Mouse (Mus musculus) lung, adult 2 months (tissue): Measurements from ENCODE around the gene Hspa1b. TPM values are rescaled to one million over a fixed set of nuclear protein-coding genes. Genes with fewer than 3 reads are reported as not detected.
"Not testable (repeated sequence)": the region's sequence is repeated elsewhere in the genome, so short reads cannot be mapped to it uniquely, and the experiment has no call there.

Experiments used
- DNase-seq: peaks from one replicate; pipeline ENCODE4 v3.0.0; 2022
- H3K4me1 ChIP-seq: fragments of 200-500 bp; 2 replicates; pipeline ENCODE4 v1.6.1; 2011; ENCODE audit warnings: low read length; ENCODE audit not compliant: control insufficient read depth, insufficient read depth
- H3K4me3 ChIP-seq: fragments of 200-500 bp; replicated peaks from 2 replicates; pipeline ENCODE3; 2011; ENCODE audit warnings: low read depth, mild to moderate bottlenecking, control low read depth, low read length; ENCODE audit errors: extremely low read depth
- CTCF ChIP-seq: fragments of 200-500 bp; IDR thresholded peaks from 2 replicates; pipeline ENCODE4 v1.5.1; 2011; ENCODE audit warnings: mild to moderate bottlenecking, low read length, control low read depth; ENCODE audit not compliant: insufficient read depth
- POLR2A ChIP-seq: fragments of 200-500 bp; IDR thresholded peaks from 2 replicates; pipeline ENCODE4 v1.6.1; 2011; ENCODE audit warnings: low read depth, mild to moderate bottlenecking, control low read depth, low read length, borderline replicate concordance; ENCODE audit errors: extremely low read depth
- WGBS: fragments of 180-500 bp; shearing (Covaris S2); methylation state at CpG from one replicate; pipeline ENCODE4 v1.1.7; 2018; 5-methylcytosine and 5-hydroxymethylcytosine counted together
- polyA plus RNA-seq: library from polyadenylated mRNA; depleted of rRNA; stranded (reverse); fragments of >200 nt; gene quantifications from 2 replicates; pipeline ENCODE4 v1.2.3, GENCODE M21; 2012

The Hspa1b gene
- polyA plus RNA-seq, 1 experiment, result 20.1 TPM

DNA sequence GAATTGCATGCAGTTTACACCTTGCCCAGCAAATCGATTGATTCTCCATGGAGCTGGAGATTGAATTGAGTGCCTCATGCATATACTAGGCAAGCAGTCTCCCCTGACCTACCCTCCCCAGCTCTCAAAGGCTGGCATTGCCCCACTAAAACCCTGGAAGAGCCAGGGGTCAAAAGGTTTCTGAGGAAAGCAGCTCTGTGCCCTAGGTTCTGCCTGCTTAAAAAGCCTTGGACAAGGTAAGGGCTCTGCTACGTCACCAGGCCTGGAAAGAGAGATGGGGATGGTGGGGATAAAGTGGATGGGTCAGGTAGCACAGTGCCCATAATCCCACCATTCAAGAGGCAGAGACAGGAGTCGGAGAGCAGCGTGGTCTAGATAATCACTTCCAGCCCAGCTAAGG, 4.2 kb downstream of the Hspa1b start:
- Histone ChIP-seq H3K4me1 (no peaks in the 10 kb centered on the region), H3K4me3 (no peak overlapping the region)
- WGBS, result 90% methylated on average over 4 of the region's 4 CpGs
- TF ChIP-seq POLR2A (no peak), CTCF (no peak)
- no peak for DNase-seq

DNA sequence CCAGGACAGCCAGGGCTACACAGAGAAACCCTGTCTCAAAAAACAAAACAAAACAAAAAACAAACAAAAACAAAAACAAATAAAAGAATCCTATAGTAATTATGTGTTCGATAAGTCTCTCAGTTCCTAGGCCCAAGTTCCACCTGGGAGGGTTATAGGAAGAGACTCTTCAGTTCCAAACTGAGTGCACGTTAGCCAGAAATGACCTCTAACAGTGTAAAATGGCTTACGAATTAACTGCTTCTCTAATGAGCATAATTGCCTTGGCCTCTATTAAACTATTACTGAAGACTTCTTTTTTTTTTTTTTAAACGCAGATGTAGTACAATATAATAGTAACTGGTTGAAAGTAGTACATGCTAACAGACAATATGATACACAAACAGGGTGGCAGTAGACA, 5.1 kb downstream of the Hspa1b start:
- TF ChIP-seq CTCF (no peak), POLR2A (no peak)
- Histone ChIP-seq H3K4me1 (no peaks in the 10 kb centered on the region), H3K4me3 (no peak overlapping the region)
- 87% methylated on average over 4 of the region's 4 CpGs for WGBS
- DNase-seq, result no peak

DNA sequence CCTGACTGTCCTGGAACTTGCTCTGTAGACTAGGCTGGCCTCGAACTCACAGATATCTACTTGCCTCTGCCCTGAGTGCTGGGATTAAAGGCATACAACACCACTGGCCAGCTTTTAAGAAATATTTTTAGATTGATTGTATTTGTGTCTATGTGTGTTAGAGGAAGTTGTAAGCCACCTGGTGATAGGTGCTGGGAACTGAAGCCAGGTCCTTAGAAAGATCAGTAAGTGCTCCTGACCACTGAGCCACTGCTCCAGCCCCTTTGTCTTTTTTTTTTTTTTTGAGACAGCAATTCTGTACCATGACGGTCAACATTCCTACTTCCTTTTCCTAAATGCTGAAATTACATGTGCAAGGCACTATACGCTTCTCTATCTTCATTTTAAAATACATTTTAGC, 5.8 kb downstream of the Hspa1b start:
- H3K4me1 ChIP-seq, result no peaks in the 10 kb centered on the region
- no peak for DNase-seq
- no peak overlapping the region for H3K4me3 ChIP-seq
- WGBS, result 77% methylated on average over 3 of the region's 3 CpGs
- no peak for TF ChIP-seq POLR2A
- TF ChIP-seq CTCF, result no peak

DNA sequence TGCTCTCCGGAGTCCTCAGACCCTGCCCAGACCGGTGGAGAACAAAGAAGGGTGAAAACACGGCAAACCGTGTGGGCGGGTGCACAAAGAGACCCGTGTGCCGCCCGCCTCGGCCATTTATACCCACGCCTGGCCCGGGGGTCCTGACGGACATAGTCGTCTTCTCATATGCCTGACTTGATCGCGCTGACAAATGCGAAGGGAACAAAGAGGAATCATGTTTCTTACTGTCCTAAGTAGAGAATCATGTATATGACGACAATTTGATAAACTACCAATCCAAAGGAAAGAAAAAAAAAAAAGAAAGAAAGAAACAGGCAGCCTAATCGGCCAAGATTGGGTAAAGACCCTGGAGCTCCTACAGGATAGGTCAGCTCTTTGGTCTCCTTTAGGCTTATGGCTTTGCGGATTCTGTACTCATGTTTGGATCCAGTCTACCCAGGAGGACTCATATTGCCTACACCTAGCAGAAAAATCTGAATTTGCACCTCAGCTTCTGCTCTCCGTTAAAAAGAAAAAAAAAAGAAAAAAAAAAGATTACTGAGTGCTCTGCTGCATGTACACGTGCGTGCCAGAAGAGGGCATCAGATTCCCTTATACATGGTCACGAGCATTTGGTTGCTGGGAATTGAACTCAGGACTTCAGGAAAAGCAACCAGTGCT, 6.5 kb downstream of the Hspa1b start:
- under 1% methylated on average over 23 of the region's 23 CpGs for WGBS
- Histone ChIP-seq H3K4me1 (no peaks in the 10 kb centered on the region), H3K4me3 (peak overlapping the region; percentile 99)
- peak; percentile 85 for TF ChIP-seq POLR2A
- peak; percentile 53; the same call in 1 of the 2 replicates for TF ChIP-seq CTCF
- peak; percentile 78 for DNase-seq

DNA sequence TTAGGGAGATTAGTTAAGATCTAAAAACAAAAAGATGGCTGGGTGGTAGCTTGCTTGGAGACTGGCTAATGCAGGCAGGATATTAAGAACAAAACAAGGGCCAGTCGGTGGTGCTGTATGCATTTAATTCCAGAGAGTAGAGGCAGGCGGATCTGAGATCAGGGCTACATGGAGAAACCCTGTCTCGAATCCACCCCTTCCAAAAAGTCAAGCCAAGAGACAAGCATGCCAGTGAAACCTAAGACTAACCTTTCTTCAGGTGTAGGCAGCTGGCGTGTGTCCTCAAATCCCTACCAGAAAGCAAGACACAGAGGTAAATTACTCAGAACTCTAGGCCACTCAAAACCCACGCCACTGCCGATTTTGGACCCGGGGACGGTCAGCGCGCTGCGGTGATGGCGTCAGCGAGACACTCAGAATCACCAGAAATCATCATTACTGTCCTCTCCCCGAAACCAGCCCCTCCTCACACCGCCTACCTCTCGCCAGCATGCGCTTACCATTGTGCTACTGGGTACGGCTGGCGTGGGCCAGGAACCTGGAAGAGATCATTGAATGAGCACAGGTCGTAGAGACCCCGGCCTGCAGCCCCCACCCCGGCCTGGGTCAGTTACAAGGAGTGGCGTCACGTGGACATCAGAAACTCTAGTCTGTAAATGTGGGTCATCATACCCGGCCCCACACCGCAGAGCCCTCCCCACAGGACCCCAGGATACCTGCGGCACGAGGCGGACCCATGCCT, 7.2 kb downstream of the Hspa1b start:
- Histone ChIP-seq H3K4me1 (no peaks in the 10 kb centered on the region), H3K4me3 (peak overlapping the region; percentile 99)
- no peak for TF ChIP-seq POLR2A
- TF ChIP-seq CTCF, result no peak
- under 1% methylated on average over 29 of the region's 29 CpGs for WGBS
- no peak for DNase-seq

DNA sequence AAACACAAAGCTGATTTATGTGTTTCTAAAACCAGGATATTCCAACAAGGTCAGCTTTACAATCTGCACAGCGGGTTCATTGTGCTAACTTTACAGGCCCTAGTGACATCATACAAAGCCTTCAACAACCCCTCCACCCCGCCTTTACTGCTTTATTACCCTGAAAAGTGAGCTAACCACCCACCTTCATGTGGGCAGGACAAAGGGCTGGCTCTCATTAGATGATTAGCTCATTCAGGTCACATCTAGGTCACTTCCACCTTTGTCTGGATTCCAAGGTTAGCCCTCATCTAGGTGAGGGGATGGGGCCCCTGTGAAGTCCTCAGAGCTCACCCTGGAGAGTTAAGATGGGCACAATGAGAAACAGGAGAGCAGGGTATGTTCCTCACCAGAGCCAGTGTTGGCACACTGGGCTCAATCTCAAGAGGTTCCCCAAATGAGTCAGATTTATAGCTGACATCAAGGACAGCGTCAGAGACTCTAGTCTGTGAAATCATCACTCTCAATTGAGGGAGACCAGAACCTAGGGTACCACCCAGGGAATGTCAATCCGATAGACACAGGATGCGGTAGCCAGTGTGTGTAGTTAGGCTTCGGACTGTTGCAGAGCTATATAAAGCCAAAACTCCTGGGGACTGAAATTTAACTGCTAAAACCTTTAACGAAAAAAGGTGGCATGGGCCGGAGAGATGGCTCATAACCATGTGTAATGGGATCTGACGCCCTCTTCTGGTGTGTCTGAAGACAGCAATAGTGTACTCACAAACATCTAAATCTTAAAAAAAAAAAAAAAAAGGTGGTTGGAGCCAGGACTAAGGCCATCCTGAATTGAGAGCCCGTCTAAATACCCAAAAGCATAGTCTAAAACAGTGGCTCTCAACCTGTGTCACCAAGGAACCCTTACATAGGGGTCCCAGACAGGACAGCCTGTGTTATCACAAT, 8.3 kb downstream of the Hspa1b start:
- 43% methylated on average over 10 of the region's 10 CpGs for WGBS
- TF ChIP-seq CTCF (no peak), POLR2A (no peak)
- DNase-seq, result no peak
- H3K4me3 ChIP-seq, result no peak overlapping the region
- H3K4me1 ChIP-seq, result no peaks in the 10 kb centered on the region

DNA sequence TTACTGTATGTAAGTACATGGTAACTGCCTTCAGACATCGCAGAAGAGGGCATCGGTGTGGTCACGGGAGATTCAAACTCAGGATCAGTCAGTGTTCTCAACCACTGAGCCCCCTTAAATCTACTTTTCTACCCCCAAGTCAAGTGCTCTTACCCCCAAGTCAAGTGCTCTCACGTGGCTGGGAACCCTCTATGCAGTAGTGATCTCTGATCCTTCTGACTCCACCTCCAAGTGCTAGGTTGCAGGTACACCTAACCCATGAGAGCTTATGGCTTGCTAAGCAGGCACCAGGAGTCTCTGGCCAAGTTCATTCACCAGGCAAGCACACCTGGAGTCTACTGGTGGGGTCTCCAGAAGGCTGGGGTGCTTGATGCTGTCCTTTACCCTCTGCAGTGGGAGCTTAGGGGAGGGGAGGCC, 9.5 kb downstream of the Hspa1b start:
- Histone ChIP-seq H3K4me1 (no peaks in the 10 kb centered on the region), H3K4me3 (no peak overlapping the region)
- DNase-seq, result no peak
- 56% methylated on average over 4 of the region's 4 CpGs for WGBS
- no peak for TF ChIP-seq CTCF
- TF ChIP-seq POLR2A, result no peak

DNA sequence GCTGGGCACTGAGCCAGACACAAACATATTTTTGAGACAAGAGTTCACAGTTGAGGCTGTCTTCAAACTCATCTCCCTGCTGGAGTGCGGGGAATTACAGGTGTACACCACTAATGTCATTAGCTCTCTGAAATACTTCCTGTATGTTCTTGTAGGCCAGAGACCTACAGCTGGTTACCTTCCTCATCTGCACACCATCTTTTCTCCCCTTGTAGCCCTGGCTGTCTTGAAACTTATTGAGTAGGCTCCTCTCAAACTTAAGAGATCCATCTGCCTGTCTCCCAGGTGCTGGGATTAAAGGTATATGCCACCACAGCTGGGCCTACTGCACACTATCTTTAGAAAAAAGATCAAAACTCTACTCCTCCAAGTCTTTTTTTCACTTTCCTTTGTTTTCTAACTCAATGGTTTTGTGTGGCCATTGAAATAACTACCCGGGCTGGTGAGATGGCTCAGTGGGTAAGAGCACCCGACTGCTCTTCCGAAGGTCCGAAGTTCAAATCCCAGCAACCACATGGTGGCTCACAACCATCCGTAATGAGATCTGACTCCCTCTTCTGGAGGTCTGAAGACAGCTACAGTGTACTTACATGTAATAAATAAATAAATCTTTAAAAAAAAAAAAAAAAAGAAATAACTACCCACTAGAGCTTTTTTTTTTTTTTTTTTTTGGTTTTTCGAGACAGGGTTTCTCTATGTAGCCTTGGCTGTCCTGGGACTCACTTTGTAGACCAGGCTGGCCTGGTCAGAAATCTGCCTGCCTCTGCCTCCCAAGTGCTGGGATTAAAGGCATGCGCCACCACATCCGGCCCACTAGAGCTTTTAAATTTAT, 10.1 kb downstream of the Hspa1b start:
- H3K4me1 ChIP-seq, DNase-seq, H3K4me3 ChIP-seq: not testable (repeated sequence)
- 57% methylated on average over 9 of the region's 9 CpGs for WGBS

DNA sequence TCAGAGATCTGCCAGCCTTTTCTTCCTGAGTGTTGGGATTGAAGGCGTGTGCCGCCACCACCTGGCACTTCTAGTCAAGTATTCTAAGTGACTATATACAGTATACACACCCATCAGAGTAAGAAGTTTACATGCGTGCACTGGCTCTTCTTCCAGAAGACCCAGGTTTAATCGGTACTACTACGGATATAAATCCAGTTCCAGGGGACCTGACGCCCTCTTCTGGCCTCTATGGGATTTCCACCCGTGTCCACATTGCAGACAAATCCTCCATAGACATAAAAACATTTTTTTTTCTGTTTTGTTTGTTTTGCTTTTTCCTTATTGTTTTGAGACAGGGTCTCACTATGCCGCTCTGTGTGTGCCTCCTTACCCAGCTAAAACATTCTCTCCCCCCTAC, 11.4 kb downstream of the Hspa1b start:
- no peak overlapping the region for H3K4me3 ChIP-seq
- H3K4me1 ChIP-seq, result no peaks in the 10 kb centered on the region
- TF ChIP-seq CTCF, result peak; percentile 52
- no peak for TF ChIP-seq POLR2A
- WGBS, result 16% methylated on average over 8 of the region's 8 CpGs
- no peak for DNase-seq
